Mouse (Mus musculus): ENCODE data around the gene Cd24a.

Cd24a gene

DNA sequence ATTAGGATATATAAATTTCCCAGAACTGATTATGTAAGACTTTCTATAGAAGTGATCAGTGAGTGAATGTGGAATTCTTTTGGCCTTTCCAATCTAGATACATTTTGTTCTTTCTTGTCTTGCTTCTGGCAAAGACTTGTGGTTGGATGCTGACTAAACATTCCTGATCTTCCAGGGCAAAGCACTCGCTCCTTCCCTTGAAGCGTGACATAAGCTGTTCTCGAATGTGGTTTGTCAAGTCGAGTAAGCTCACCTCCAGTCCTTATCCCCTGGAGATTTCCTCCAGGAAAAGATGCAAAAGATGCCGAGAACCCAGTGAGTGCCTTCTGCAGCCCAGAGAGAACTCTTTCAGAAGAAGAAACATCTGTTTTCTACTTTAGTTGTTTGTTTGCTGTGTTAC, 51.1 kb downstream of the Cd24a start:
- DNase-seq (ENCODE audit: low spot score): no peak

DNA sequence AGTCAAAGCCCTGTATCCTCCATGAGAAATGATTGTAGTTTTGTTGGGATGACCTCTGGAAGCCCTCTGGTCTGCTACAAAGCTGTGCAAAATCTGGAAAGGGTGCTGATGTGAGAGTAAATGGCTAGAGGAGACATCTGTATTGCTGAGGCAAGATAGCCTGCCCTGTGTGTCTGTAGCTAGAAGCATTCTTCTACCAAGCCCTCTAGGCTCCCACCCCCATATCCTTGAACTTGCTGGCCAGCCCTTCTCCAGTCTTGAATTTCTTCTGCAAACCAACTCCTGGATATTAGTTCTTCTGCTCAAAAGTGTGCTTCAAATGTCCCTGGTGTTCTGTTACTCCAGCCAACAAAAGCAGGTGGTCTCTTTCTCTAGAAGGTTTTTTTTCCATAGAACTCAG, 51.8 kb downstream of the Cd24a start:
- DNase-seq (ENCODE audit: low spot score): no peak

DNA sequence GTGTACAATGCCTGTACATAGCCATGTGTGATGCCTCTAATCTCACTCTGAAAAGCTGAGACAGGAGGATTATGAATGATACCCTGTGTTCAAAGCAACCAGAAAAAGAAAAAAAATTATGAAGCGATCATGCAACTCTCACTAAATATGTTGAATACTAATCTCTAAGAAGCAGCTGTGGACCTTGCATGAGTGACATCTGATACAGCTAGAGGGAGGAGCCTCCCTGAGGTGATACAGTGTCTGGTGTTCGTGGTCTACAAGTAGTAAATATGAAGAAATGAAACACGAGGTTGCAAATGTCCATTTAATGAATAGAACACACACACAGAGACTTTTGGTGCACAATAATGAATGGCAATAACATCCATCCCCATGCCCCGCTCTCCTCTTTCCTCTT, 52.5 kb downstream of the Cd24a start:
- no peak for DNase-seq (ENCODE audit: low spot score)

DNA sequence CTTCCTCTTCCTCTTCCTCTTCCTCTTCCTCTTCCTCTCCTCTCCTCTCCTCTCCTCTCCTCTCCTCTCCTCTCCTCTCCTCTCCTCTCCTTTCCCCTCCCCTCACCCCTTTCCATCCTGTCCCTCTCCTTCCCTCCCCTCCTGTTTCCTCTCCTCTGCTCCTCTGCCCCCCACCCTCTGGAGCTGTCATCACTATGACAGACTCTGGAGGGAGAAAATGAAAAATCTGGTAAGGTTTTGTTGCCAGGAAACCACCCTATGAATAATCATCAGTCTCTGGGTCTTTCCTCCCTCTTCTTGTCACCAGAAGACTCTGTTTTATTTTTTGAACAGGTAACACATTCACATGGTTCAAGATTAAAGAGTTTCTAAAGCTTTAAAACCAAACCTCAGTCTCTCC, 53.0 kb downstream of the Cd24a start:
- no peak for DNase-seq (ENCODE audit: low spot score)

DNA sequence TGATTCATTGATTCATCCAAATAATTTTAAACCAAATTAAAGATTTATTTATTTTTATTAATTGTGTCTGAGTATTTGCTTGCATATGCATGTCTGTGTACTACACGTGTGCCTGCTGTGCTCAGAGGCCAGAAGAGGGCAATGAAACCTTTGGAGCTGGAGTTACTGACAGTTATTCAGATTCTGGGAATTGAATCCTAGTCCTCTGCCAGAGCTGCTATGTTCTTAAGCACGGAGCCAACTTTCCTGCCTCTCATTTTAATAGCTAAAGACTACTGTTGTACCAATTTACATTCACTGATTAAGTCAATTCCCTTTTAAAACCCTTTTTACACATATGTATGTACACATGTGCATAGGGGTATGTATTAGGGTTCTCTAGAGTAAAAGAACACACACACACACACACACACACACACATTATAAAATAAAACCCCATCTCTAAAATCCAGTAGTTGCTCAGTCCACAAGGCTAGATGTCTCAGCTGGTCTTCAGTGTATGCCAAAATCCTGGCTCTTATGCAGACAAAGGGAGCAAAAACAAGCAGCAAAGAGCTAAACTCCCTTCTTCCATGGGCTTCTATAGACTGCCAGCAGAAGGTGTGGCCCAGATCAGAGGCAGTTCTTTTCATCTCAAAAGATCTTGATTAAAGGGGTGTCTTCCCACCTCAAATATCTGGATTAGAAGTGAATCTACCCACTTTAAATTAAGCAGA, 53.7 kb downstream of the Cd24a start:
- no peak for DNase-seq (ENCODE audit: low spot score)

DNA sequence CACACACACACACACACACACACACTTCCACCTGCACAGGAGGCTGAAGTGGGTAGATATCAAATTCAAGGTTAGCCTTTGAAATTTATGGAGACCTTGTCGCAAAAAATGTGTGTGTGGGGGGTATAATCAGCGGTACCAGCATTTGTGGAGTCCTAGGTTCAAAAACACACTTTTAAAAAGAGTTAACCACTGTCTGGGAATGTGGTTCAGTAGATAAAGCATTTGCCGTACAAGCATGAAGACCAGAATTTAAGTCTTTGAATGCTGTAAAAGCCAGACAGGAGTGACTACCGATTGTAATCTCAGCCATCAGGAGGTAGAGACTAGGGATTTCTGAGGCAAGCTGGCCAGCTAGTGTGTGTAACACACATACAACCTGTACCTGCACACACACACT, 55.0 kb downstream of the Cd24a start:
- no peak for DNase-seq (ENCODE audit: low spot score)
